Mouse (Mus musculus): ENCODE measurements around the gene Zscan4b. TPM values are rescaled to one million over a fixed set of nuclear protein-coding genes. Genes with fewer than 3 reads are reported as not detected.
"Not testable (repeated sequence)": the region's sequence is repeated elsewhere in the genome, so short reads cannot be mapped to it uniquely, and the experiment has no call there.

Gene Zscan4b
- polyA plus RNA-seq (2015; fragmentation: Nextera tagmentation; extraction: Ambion mirVana): not detected in 2 replicates

GRCm38 (mm10) chr7:10904950-10905349 is at the start of gene Zscan4b:
Gene Zscan4b, minus strand, starts transcription at chr7:10905050.
- not testable (repeated sequence) for H3K9ac ChIP-seq (replicated peaks); H3K36me3 ChIP-seq; H3K9me3 ChIP-seq; H3K4me3 ChIP-seq; H3K4me2 ChIP-seq (replicated peaks); H3K27me3 ChIP-seq; ATAC-seq (replicated peaks); H3K4me1 ChIP-seq; H3K27ac ChIP-seq (replicated peaks)
- 85% methylated on average over 1 of the region's 1 CpGs for WGBS

Other genes starting within 250 kb of the Zscan4b start
- not detected in 2 replicates for gene Nlrp4b, start 217.3 kb downstream of the Zscan4b start, polyA plus RNA-seq (2015; fragmentation: Nextera tagmentation; extraction: Ambion mirVana)
- gene Vmn1r71, start 150.7 kb downstream of the Zscan4b start, polyA plus RNA-seq (2015; fragmentation: Nextera tagmentation; extraction: Ambion mirVana): not detected in 2 replicates
- not detected in 2 replicates for gene Zscan4c, start 100.7 kb upstream of the Zscan4b start, polyA plus RNA-seq (2015; fragmentation: Nextera tagmentation; extraction: Ambion mirVana)
- gene Zscan4-ps1, start 164.6 kb upstream of the Zscan4b start, polyA plus RNA-seq (2015; fragmentation: Nextera tagmentation; extraction: Ambion mirVana): not detected in 2 replicates

Measured in forebrain, embryonic 15.5 days (tissue).